ENCODE assay signal across 8 mouse cellular contexts in the genomic region with DNA sequence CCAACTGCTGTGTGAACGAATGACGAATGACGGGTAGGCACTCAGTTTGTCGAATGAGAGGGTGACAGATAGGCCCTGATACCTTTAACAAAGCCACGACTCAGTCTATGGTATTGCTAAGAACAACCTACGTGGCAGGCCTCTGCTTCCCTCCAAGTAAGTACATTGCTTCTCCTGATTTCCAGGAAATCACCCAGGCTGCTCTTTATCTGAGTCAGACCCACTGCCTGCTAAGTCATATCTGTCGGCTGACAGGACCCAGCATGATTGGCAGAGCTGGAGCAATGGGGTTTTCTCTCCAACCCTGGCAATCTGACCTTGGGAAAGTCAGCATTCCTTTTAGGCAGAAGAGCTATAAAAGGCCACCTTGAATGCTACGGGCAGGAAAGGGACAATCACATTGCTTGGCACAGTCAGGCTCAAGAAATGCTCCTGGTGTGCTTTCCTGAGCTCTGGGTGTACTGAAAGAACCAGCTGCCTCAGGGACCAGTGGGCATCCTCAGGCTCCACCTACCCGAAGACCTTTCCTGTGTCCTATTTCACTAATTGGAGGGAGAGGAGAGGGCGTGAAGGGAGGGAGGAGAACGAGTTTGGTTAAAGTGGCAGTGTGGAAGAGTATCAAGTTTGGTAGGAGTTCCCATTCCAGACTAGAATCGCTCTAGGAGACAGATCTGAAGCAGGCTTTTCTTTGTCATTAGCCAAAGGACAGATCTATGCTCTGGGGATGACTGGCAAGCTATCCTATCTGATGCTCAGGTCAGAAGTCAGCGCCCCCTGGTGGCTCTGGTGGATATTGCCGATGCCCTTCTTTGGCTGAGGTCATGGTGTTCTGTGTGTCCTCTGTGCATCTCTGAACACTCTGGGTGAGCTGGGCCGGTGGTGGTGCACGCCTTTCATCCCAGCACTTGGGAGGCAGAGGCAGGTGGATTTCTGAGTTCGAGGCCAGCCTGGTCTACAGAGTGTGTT. TPM values are rescaled to one million over a fixed set of nuclear protein-coding genes. Genes with fewer than 3 reads are reported as not detected.
DNase-seq lines count a peak whose midpoint lies in the region; ATAC-seq lines count a peak whose summit lies in the region.

No protein-coding gene starts in this region.

- ATAC-seq in monocyte, adult 5-6 weeks (replicated peaks; ENCODE audit: insufficient number of reproducible peaks, low FRiP score, low TSS enrichment, poor library complexity, severe bottlenecking): 0 out of 2 replicates have a peak, but pooled peaks have one; percentile 50

- DNase-seq in frontal cortex, postnatal 25 days (ENCODE audit: low spot score in 2 of 2): peak; percentile 40 to 46
- no peak for DNase-seq in frontal cortex, postnatal 10 days (ENCODE audit: low spot score in 2 of 2)
- DNase-seq in Muller cell, postnatal 12 days (ENCODE audit: inconsistent ontology term): peak; percentile 32
- peak; percentile 78 for DNase-seq in cerebellum, adult 9-10 months
- peak; percentile 37 to 77 for DNase-seq in heart, adult 18-20 months
- peak; percentile 36 for DNase-seq in layer of hippocampus, adult 9-11 months
- DNase-seq in testis, postnatal 10 days (ENCODE audit: low spot score): peak; percentile 82

RNA-seq across cellular contexts. Expression of a gene that starts 14.6 kb away (rescaled TPM):
- total RNA-seq in heart, adult 18-20 months (2021): not detected
- not detected in 3 replicates for total RNA-seq in monocyte, adult 5-6 weeks (2017)

Comparison
In these comparisons a context has a peak if more than half of its experiments do, and no peak if none do; other contexts are left out.
1. DNase-seq: peak in frontal cortex, postnatal 25 days (2 of 2), Muller cell, postnatal 12 days (single experiment), cerebellum, adult 9-10 months (single experiment), heart, adult 18-20 months (2 of 2), layer of hippocampus, adult 9-11 months (single experiment) and testis, postnatal 10 days (single experiment); none in frontal cortex, postnatal 10 days (0 of 2).